Mouse (Mus musculus) heart, embryonic 12.5 days (tissue): ENCODE measurements around the gene Prkn. TPM values are rescaled to one million over a fixed set of nuclear protein-coding genes. Genes with fewer than 3 reads are reported as not detected.

Experiments
- ATAC-seq: fragments of 200-750 bp; cut with Nextera tagmentation; 2 replicates; pipeline ENCODE4 v1.8.0; 2017; ENCODE audit warnings: moderate TSS enrichment, moderate library complexity; ENCODE audit not compliant: insufficient number of reproducible peaks, low FRiP score
- H3K27ac ChIP-seq: fragments of 300-500 bp; sonication (generic); 2 replicates; pipeline ENCODE4 v1.5.1; 2016; ENCODE audit warnings: mild to moderate bottlenecking, moderate library complexity; ENCODE audit not compliant: poor library complexity, severe bottlenecking
- H3K27me3 ChIP-seq: fragments of 300-500 bp; sonication (generic); replicated peaks from 2 replicates; pipeline ENCODE4 v1.6.1; 2016; ENCODE audit warnings: mild to moderate bottlenecking, moderate library complexity
- H3K36me3 ChIP-seq: fragments of 300-500 bp; sonication (generic); 2 replicates; pipeline ENCODE4 v1.6.1; 2016; ENCODE audit warnings: mild to moderate bottlenecking, moderate library complexity
- H3K4me1 ChIP-seq: fragments of 300-500 bp; sonication (generic); replicated peaks from 2 replicates; pipeline ENCODE4 v1.6.1; 2016; ENCODE audit warnings: mild to moderate bottlenecking
- H3K4me2 ChIP-seq: fragments of 300-500 bp; sonication (generic); 2 replicates; pipeline ENCODE4 v1.6.1; 2016; ENCODE audit warnings: mild to moderate bottlenecking, moderate library complexity
- H3K4me3 ChIP-seq: fragments of 300-500 bp; sonication (generic); 2 replicates; pipeline ENCODE4 v1.5.1; 2016; ENCODE audit warnings: mild to moderate bottlenecking
- H3K9ac ChIP-seq: fragments of 300-500 bp; sonication (generic); 2 replicates; pipeline ENCODE4 v1.6.1; 2016; ENCODE audit warnings: mild to moderate bottlenecking, moderate library complexity
- H3K9me3 ChIP-seq: fragments of 300-500 bp; sonication (generic); replicated peaks from 2 replicates; pipeline ENCODE4 v1.6.1; 2016; ENCODE audit warnings: mild to moderate bottlenecking, moderate library complexity
- WGBS: fragments of 180-500 bp; shearing (Covaris S2); methylation state at CpG from one replicate; pipeline ENCODE4 v1.1.7; 2016; 5-methylcytosine and 5-hydroxymethylcytosine counted together
- polyA plus RNA-seq: library from polyadenylated mRNA; unstranded; fragments of >200 nt; fragmentation: Nextera tagmentation; extraction: Ambion mirVana; gene quantifications from 2 replicates; pipeline ENCODE4 v1.2.1, GENCODE M21; 2016

The Prkn gene
- polyA plus RNA-seq, 1 experiment from 2014 or later: 1.5 TPM

GRCm38 (mm10) chr17:11876240-11876639, 1036.1 kb downstream of the Prkn start:
- no peaks in the 10 kb centered on the region for H3K36me3 ChIP-seq
- H3K4me1 ChIP-seq: no peaks in the 10 kb centered on the region
- ATAC-seq: no peak
- no peaks in the 10 kb centered on the region for H3K27me3 ChIP-seq
- H3K9me3 ChIP-seq: no peaks in the 10 kb centered on the region
- H3K4me3 ChIP-seq: no peak overlapping the region
- no peak overlapping the region for H3K4me2 ChIP-seq
- H3K27ac ChIP-seq: no peak overlapping the region
- 74% methylated on average over 2 of the region's 2 CpGs for WGBS
- H3K9ac ChIP-seq: no peak overlapping the region

GRCm38 (mm10) chr17:11881110-11881820, 1041.1 kb downstream of the Prkn start:
- no peak overlapping the region for H3K4me3 ChIP-seq
- 75% methylated on average over 5 of the region's 5 CpGs for WGBS
- ATAC-seq: no peak

GRCm38 (mm10) chr17:11885601-11886000, 1045.4 kb downstream of the Prkn start:
- no peak for ATAC-seq
- no peak overlapping the region for H3K27ac ChIP-seq
- 81% methylated on average over 6 of the region's 6 CpGs for WGBS
- no peaks in the 10 kb centered on the region for H3K27me3 ChIP-seq
- H3K36me3 ChIP-seq: no peaks in the 10 kb centered on the region
- no peak overlapping the region for H3K4me2 ChIP-seq
- H3K9me3 ChIP-seq: no peaks in the 10 kb centered on the region
- no peaks in the 10 kb centered on the region; the same call in 1 of the 2 replicates for H3K4me1 ChIP-seq
- no peak overlapping the region for H3K4me3 ChIP-seq
- H3K9ac ChIP-seq: no peak overlapping the region

More at GRCm38 (mm10) chr17:11881110-11881820, 1041.1 kb downstream of the Prkn start:
- no peaks in the 10 kb centered on the region for H3K36me3 ChIP-seq
- H3K27ac ChIP-seq: no peak overlapping the region
- no peak overlapping the region for H3K4me2 ChIP-seq
- no peaks in the 10 kb centered on the region; the same call in 1 of the 2 replicates for H3K4me1 ChIP-seq
- no peaks in the 10 kb centered on the region for H3K9me3 ChIP-seq
- no peak overlapping the region for H3K9ac ChIP-seq
- H3K27me3 ChIP-seq: no peaks in the 10 kb centered on the region

- H3K9me3 ChIP-seq: no peaks in the 10 kb centered on the region
- no peaks in the 10 kb centered on the region for H3K27me3 ChIP-seq
- H3K4me3 ChIP-seq: no peak overlapping the region
- no peak for ATAC-seq
- no peak overlapping the region for H3K27ac ChIP-seq
- H3K9ac ChIP-seq: no peak overlapping the region
- 81% methylated on average over 4 of the region's 4 CpGs for WGBS
- no peaks in the 10 kb centered on the region for H3K36me3 ChIP-seq
- H3K4me1 ChIP-seq: no peaks in the 10 kb centered on the region; the same call in 1 of the 2 replicates
- no peak overlapping the region for H3K4me2 ChIP-seq
Measured at GRCm38 (mm10) chr17:11886963-11887362, 1046.8 kb downstream of the Prkn start.

- H3K9me3 ChIP-seq: no peaks in the 10 kb centered on the region
- ATAC-seq: no peak
- no peaks in the 10 kb centered on the region for H3K27me3 ChIP-seq
- no peak overlapping the region for H3K27ac ChIP-seq
- H3K9ac ChIP-seq: no peak overlapping the region
- no peak overlapping the region for H3K4me2 ChIP-seq
- no peak overlapping the region for H3K4me3 ChIP-seq
- H3K4me1 ChIP-seq: no peaks in the 10 kb centered on the region
- 63% methylated on average over 12 of the region's 12 CpGs for WGBS
- H3K36me3 ChIP-seq: no peaks in the 10 kb centered on the region
Measured at GRCm38 (mm10) chr17:11887591-11888205, 1047.5 kb downstream of the Prkn start.

GRCm38 (mm10) chr17:11888806-11889205, 1048.6 kb downstream of the Prkn start:
- no peak overlapping the region for H3K9ac ChIP-seq
- H3K4me3 ChIP-seq: no peak overlapping the region
- H3K27me3 ChIP-seq: 0 out of 2 replicates have a peak, but pooled peaks cover 4% of the 10 kb centered on the region
- H3K27ac ChIP-seq: no peak overlapping the region
- H3K4me2 ChIP-seq: no peak overlapping the region
- H3K4me1 ChIP-seq: no peaks in the 10 kb centered on the region
- H3K36me3 ChIP-seq: no peaks in the 10 kb centered on the region
- ATAC-seq: no peak
- 78% methylated on average over 5 of the region's 5 CpGs for WGBS
- no peaks in the 10 kb centered on the region for H3K9me3 ChIP-seq

GRCm38 (mm10) chr17:11900300-11900699, 1060.1 kb downstream of the Prkn start:
- no peak for ATAC-seq
- no peak overlapping the region for H3K4me2 ChIP-seq
- 84% methylated on average over 7 of the region's 7 CpGs for WGBS

GRCm38 (mm10) chr17:11901731-11902130, 1061.5 kb downstream of the Prkn start:
- Histone ChIP-seq H3K4me3 (no peak overlapping the region), H3K27me3 (no peaks in the 10 kb centered on the region), H3K9me3 (no peaks in the 10 kb centered on the region), H3K9ac (no peak overlapping the region), H3K4me1 (no peaks in the 10 kb centered on the region), H3K27ac (no peak overlapping the region), H3K36me3 (no peaks in the 10 kb centered on the region), H3K4me2 (no peak overlapping the region)
- 63% methylated on average over 3 of the region's 3 CpGs for WGBS
- ATAC-seq: no peak

More at GRCm38 (mm10) chr17:11900300-11900699, 1060.1 kb downstream of the Prkn start:
- Histone ChIP-seq H3K36me3 (no peaks in the 10 kb centered on the region), H3K9me3 (no peaks in the 10 kb centered on the region), H3K4me1 (no peaks in the 10 kb centered on the region), H3K27me3 (no peaks in the 10 kb centered on the region), H3K9ac (no peak overlapping the region), H3K27ac (no peak overlapping the region), H3K4me3 (no peak overlapping the region)

- no peak overlapping the region for H3K27ac ChIP-seq
- H3K9me3 ChIP-seq: no peaks in the 10 kb centered on the region
- no peaks in the 10 kb centered on the region for H3K36me3 ChIP-seq
- H3K4me1 ChIP-seq: no peaks in the 10 kb centered on the region
- H3K4me3 ChIP-seq: no peak overlapping the region
- H3K9ac ChIP-seq: no peak overlapping the region
- H3K4me2 ChIP-seq: no peak overlapping the region
- no peak for ATAC-seq
- WGBS: 41% methylated on average over 6 of the region's 6 CpGs
- no peaks in the 10 kb centered on the region for H3K27me3 ChIP-seq
Measured at GRCm38 (mm10) chr17:11903001-11903400, 1062.8 kb downstream of the Prkn start.

GRCm38 (mm10) chr17:11910668-11911398, 1070.6 kb downstream of the Prkn start:
- H3K4me1 ChIP-seq: peaks cover 5% of the 10 kb centered on the region; the same call in 1 of the 2 replicates
- H3K4me2 ChIP-seq: no peak overlapping the region
- no peaks in the 10 kb centered on the region for H3K9me3 ChIP-seq
- no peaks in the 10 kb centered on the region for H3K36me3 ChIP-seq
- H3K9ac ChIP-seq: no peak overlapping the region
- H3K27me3 ChIP-seq: peaks cover 27% of the 10 kb centered on the region
- H3K27ac ChIP-seq: no peak overlapping the region
- no peak overlapping the region for H3K4me3 ChIP-seq
- ATAC-seq: no peak
- WGBS: 64% methylated on average over 8 of the region's 8 CpGs

- H3K27me3 ChIP-seq: peaks cover 29% of the 10 kb centered on the region
- no peak overlapping the region for H3K9ac ChIP-seq
- H3K27ac ChIP-seq: no peak overlapping the region
- WGBS: 77% methylated on average over 4 of the region's 4 CpGs
- no peak for ATAC-seq
- H3K4me3 ChIP-seq: no peak overlapping the region
- H3K9me3 ChIP-seq: no peaks in the 10 kb centered on the region
- H3K36me3 ChIP-seq: no peaks in the 10 kb centered on the region
- H3K4me1 ChIP-seq: peaks cover 5% of the 10 kb centered on the region; the same call in 1 of the 2 replicates
- no peak overlapping the region for H3K4me2 ChIP-seq
Measured at GRCm38 (mm10) chr17:11912136-11912535, 1072.0 kb downstream of the Prkn start.
